Mouse (Mus musculus) heart, embryonic 14.5 days (tissue): ENCODE data around the gene Dpysl5. TPM values are rescaled to one million over a fixed set of nuclear protein-coding genes. Genes with fewer than 3 reads are reported as not detected.

ENCODE experiments used
- ATAC-seq: fragments of 200-750 bp; cut with Nextera tagmentation; 2 replicates; pipeline ENCODE4 v1.8.0; 2017; ENCODE audit warnings: low read depth, moderate TSS enrichment; ENCODE audit not compliant: insufficient number of reproducible peaks, insufficient read depth, low FRiP score
- H3K27ac ChIP-seq, 2 experiments: fragments of 200-500 bp in 1 of 2; fragments of 300-500 bp in 1 of 2; sonication (generic) in 1 of 2; replicated peaks in 1 of 2; 2 replicates each; pipeline ENCODE4 v1.5.1; 2012 to 2014; ENCODE audit warnings: low read depth in 2 of 2, low read length in 2 of 2, control low read depth in 1 of 2, mild to moderate bottlenecking in 1 of 2, mixed read lengths in 1 of 2; ENCODE audit not compliant: control insufficient read depth in 1 of 2, insufficient read depth in 1 of 2
- H3K27me3 ChIP-seq: fragments of 300-500 bp; sonication (generic); 2 replicates; pipeline ENCODE4 v1.6.1; 2014; ENCODE audit warnings: mild to moderate bottlenecking, low read length, control low read depth; ENCODE audit not compliant: control insufficient read depth, insufficient read depth
- H3K36me3 ChIP-seq: fragments of 300-500 bp; sonication (generic); 2 replicates; pipeline ENCODE4 v1.6.1; 2014; ENCODE audit warnings: mild to moderate bottlenecking, control low read depth, low read length, mixed read lengths; ENCODE audit not compliant: control insufficient read depth, insufficient read depth
- H3K4me1 ChIP-seq, 2 experiments: fragments of 200-500 bp in 1 of 2; fragments of 300-500 bp in 1 of 2; sonication (generic) in 1 of 2; 2 replicates each; pipeline ENCODE4 v1.6.1; 2012 to 2014; ENCODE audit warnings: low read length in 2 of 2, control low read depth in 1 of 2, mixed read lengths in 1 of 2; ENCODE audit not compliant: control insufficient read depth in 2 of 2, insufficient read depth in 2 of 2
- H3K4me2 ChIP-seq: fragments of 300-500 bp; sonication (generic); 2 replicates; pipeline ENCODE4 v1.6.1; 2014; ENCODE audit warnings: mild to moderate bottlenecking, low read length
- H3K4me3 ChIP-seq, 2 experiments: fragments of 200-500 bp in 1 of 2; fragments of 300-500 bp in 1 of 2; sonication (generic) in 1 of 2; 2 replicates each; pipeline ENCODE4 v1.5.1; 2012 to 2014; ENCODE audit warnings: low read length in 2 of 2, mild to moderate bottlenecking in 2 of 2, control low read depth in 1 of 2, low read depth in 1 of 2, moderate library complexity in 1 of 2; ENCODE audit not compliant: control insufficient read depth in 1 of 2, insufficient read depth in 1 of 2
- H3K9ac ChIP-seq: fragments of 300-500 bp; sonication (generic); 2 replicates; pipeline ENCODE4 v1.6.1; 2014; ENCODE audit warnings: mild to moderate bottlenecking, low read length
- H3K9me3 ChIP-seq: fragments of 300-500 bp; sonication (generic); 2 replicates; pipeline ENCODE4 v1.6.1; 2016; ENCODE audit warnings: low read length, control low read depth; ENCODE audit not compliant: control insufficient read depth
- WGBS: fragments of 180-500 bp; shearing (Covaris S2); extraction: QIAGEN DNeasy Blood & Tissue Kit; methylation state at CpG from one replicate; pipeline ENCODE4 v1.1.7; 2014; 5-methylcytosine and 5-hydroxymethylcytosine counted together
- polyA plus RNA-seq: library from polyadenylated mRNA; unstranded; fragments of >200 nt; fragmentation: Nextera tagmentation; extraction: Ambion mirVana; gene quantifications from 2 replicates; pipeline ENCODE4 v1.2.1, GENCODE M21; 2014

Dpysl5 gene
- polyA plus RNA-seq, 1 experiment from 2014 or later = 3.3 TPM

GRCm38 (mm10) chr5:30763511-30763830, 52.1 kb downstream of the Dpysl5 start:
- no peak overlapping the region for H3K9ac ChIP-seq
- H3K4me1 ChIP-seq = peaks cover 17 to 20% of the 10 kb centered on the region in 2 experiments
- no peaks in the 10 kb centered on the region for H3K9me3 ChIP-seq
- H3K27ac ChIP-seq = no peak overlapping the region
- 90% methylated on average over 5 of the region's 5 CpGs for WGBS
- ATAC-seq = no peak
- no peak overlapping the region for H3K4me3 ChIP-seq
- H3K4me2 ChIP-seq = no peak overlapping the region
- H3K36me3 ChIP-seq = no peaks in the 10 kb centered on the region
- no peaks in the 10 kb centered on the region for H3K27me3 ChIP-seq

GRCm38 (mm10) chr5:30765596-30766370, 54.4 kb downstream of the Dpysl5 start:
- Histone ChIP-seq H3K9me3 (no peaks in the 10 kb centered on the region), H3K27ac (peak overlapping the region in 1 of 2 experiments; percentile 12; a peak in 1 of 4 replicates), H3K27me3 (no peaks in the 10 kb centered on the region), H3K4me1 (peaks cover 24 to 25% of the 10 kb centered on the region in 2 experiments), H3K4me2 (no peak overlapping the region), H3K9ac (no peak overlapping the region), H3K36me3 (no peaks in the 10 kb centered on the region), H3K4me3 (no peak overlapping the region)
- 65% methylated on average over 12 of the region's 12 CpGs for WGBS
- ATAC-seq = no peak

- no peaks in the 10 kb centered on the region for H3K36me3 ChIP-seq
- H3K4me3 ChIP-seq = no peak overlapping the region
- no peaks in the 10 kb centered on the region for H3K9me3 ChIP-seq
- no peak overlapping the region for H3K9ac ChIP-seq
- WGBS = 68% methylated on average over 4 of the region's 4 CpGs
- H3K27ac ChIP-seq = no peak overlapping the region; a peak in 1 of 4 replicates
- ATAC-seq = no peak
- H3K27me3 ChIP-seq = no peaks in the 10 kb centered on the region
- peaks cover 24 to 28% of the 10 kb centered on the region in 2 experiments for H3K4me1 ChIP-seq
- no peak overlapping the region for H3K4me2 ChIP-seq
Measured at GRCm38 (mm10) chr5:30768082-30768481, 56.7 kb downstream of the Dpysl5 start.

- WGBS = 11% methylated on average over 9 of the region's 9 CpGs
- no peak overlapping the region for H3K9ac ChIP-seq
- no peak overlapping the region for H3K4me2 ChIP-seq
- no peaks in the 10 kb centered on the region for H3K9me3 ChIP-seq
- H3K36me3 ChIP-seq = no peaks in the 10 kb centered on the region
- no peak overlapping the region for H3K27ac ChIP-seq
- peak; percentile 62 for ATAC-seq
- H3K4me1 ChIP-seq = peaks cover 24 to 28% of the 10 kb centered on the region in 2 experiments
- no peaks in the 10 kb centered on the region for H3K27me3 ChIP-seq
- H3K4me3 ChIP-seq = no peak overlapping the region
Measured at GRCm38 (mm10) chr5:30768598-30768997, 57.2 kb downstream of the Dpysl5 start.

- Histone ChIP-seq H3K36me3 (no peaks in the 10 kb centered on the region), H3K27me3 (peaks cover 2% of the 10 kb centered on the region; the same call in 1 of the 2 replicates), H3K4me3 (no peak overlapping the region), H3K9ac (no peak overlapping the region), H3K4me1 (peaks cover 24 to 28% of the 10 kb centered on the region in 2 experiments), H3K27ac (no peak overlapping the region), H3K4me2 (no peak overlapping the region), H3K9me3 (no peaks in the 10 kb centered on the region)
- ATAC-seq = no peak
- WGBS = 64% methylated on average over 9 of the region's 9 CpGs
Measured at GRCm38 (mm10) chr5:30769075-30769474, 57.7 kb downstream of the Dpysl5 start.

GRCm38 (mm10) chr5:30774601-30775371, 63.4 kb downstream of the Dpysl5 start:
- H3K27ac ChIP-seq = no peak overlapping the region
- peak overlapping the region; percentile 32 to 42 for H3K4me3 ChIP-seq
- peaks cover 0 to 4% of the 10 kb centered on the region in 2 experiments; a peak in 1 of 4 replicates for H3K4me1 ChIP-seq
- H3K9me3 ChIP-seq = no peaks in the 10 kb centered on the region
- no peaks in the 10 kb centered on the region for H3K36me3 ChIP-seq
- WGBS = 8% methylated on average over 20 of the region's 20 CpGs
- peak overlapping the region; percentile 65 for H3K4me2 ChIP-seq
- 0 out of 2 replicates have a peak, but pooled peaks have one; percentile 29 for ATAC-seq
- peaks cover 8% of the 10 kb centered on the region; the same call in 1 of the 2 replicates for H3K27me3 ChIP-seq
- H3K9ac ChIP-seq = 0 out of 2 replicates have a peak overlapping the region, but pooled peaks have one; percentile 49

- 0 out of 4 replicates have a peak overlapping the region, but pooled peaks of 1 of the 2 experiments have one; percentile 30 for H3K27ac ChIP-seq
- no peak overlapping the region for H3K4me2 ChIP-seq
- no peak overlapping the region for H3K4me3 ChIP-seq
- ATAC-seq = no peak
- H3K9me3 ChIP-seq = no peaks in the 10 kb centered on the region
- H3K4me1 ChIP-seq = peaks cover 10 to 12% of the 10 kb centered on the region in 2 experiments
- H3K36me3 ChIP-seq = no peaks in the 10 kb centered on the region
- H3K27me3 ChIP-seq = no peaks in the 10 kb centered on the region
- H3K9ac ChIP-seq = no peak overlapping the region; the same call in 1 of the 2 replicates
- WGBS = 23% methylated on average over 9 of the region's 9 CpGs
Measured at GRCm38 (mm10) chr5:30780699-30781098, 69.3 kb downstream of the Dpysl5 start.
